Mouse (Mus musculus): ENCODE results near the gene Uncx. TPM values are rescaled to one million over a fixed set of nuclear protein-coding genes. Genes with fewer than 3 reads are reported as not detected.

Gene Uncx
- polyA plus RNA-seq, 1 experiment from 2014 or later, result not detected

DNA sequence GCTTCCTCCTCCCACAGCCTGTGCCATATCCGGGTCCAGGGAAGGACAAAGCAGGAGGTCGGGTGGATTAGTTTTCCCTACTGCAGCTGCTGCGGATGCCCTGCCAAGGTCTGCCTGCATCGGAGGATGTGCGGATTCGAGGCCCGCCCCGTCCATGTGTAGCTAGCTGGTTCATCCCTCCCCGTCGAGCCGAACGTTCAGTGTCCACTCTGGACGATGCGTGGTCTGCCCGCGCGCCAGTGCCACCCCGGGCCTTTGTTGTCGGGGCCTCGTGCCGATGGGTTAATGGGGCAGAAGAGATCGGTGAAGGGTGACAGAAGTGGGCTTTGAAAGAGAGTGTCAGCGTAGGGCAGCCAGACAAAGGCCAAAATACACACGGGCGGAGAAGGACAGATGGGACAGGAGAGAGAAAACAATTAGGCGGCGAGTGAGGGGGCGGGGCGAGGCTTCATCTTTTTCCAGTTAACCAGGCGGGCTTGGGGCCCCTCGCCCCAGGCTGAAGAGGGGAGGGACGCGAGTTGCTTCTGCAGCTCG is 7.8 kb upstream of the Uncx start:
- peak overlapping the region; percentile 56 for H3K4me2 ChIP-seq (ENCODE audit: low read length)
- 2% methylated on average over 32 of the region's 34 CpGs for WGBS

DNA sequence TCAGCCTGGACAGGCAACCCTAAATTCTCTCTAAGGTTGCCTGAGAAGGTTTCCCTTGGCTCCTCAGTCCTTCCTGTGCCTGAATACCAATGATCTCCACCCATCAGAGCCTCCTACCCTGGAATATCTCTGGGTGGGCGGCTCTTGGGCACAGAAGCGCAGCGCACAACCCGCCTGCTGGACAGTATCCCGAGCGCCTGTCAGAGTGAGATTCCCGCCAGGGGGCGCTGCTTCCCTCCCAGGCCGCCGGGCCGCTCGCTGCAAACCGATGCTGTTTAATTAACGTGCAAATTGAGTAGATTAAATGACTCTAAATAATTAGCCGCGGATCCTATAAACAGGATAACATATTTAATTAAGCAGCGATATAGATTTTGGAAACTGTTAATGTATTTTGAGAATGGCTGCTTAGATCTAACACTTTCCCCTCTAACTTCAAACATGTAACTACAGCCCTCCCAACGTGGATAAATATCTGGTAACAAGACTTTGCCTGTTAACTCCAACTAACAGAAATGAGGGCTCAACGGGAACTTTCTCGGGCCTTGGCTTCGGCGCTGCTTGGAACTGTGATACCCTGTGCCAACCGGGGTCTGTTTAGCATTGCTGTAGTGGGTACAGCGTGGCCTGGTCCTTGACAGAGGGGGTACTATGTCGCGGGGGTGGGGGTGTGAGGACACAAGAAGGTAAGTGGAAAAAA is 6.9 kb upstream of the Uncx start:
- Histone ChIP-seq H3K27me3 (ENCODE audit: control insufficient read depth, insufficient read depth, low read length) (peaks cover 87% of the 10 kb centered on the region), H3K9ac (ENCODE audit: low read length) (no peak overlapping the region), H3K4me3 (ENCODE audit: control insufficient read depth in 1 of 2, insufficient read depth in 1 of 2, low read depth in 1 of 2, low read length in 2 of 2) (no peak overlapping the region), H3K27ac (replicated peaks in 1 of 2; ENCODE audit: control insufficient read depth in 1 of 2, insufficient read depth in 1 of 2, low read depth in 2 of 2, low read length in 2 of 2) (no peak overlapping the region), H3K4me1 (ENCODE audit: control insufficient read depth in 2 of 2, insufficient read depth in 2 of 2, low read length in 2 of 2) (peaks cover 4 to 5% of the 10 kb centered on the region in 2 experiments; a peak in 3 of 4 replicates), H3K4me2 (ENCODE audit: low read length) (no peak overlapping the region), H3K36me3 (ENCODE audit: control insufficient read depth, insufficient read depth, low read length) (no peaks in the 10 kb centered on the region), H3K9me3 (ENCODE audit: control insufficient read depth, low read length) (no peaks in the 10 kb centered on the region)
- no peak for ATAC-seq (ENCODE audit: insufficient number of reproducible peaks, insufficient read depth, low FRiP score, low read depth)
- 3% methylated on average over 26 of the region's 26 CpGs for WGBS

More for the DNA sequence above, 7.8 kb upstream of the Uncx start:
- Histone ChIP-seq H3K27ac (replicated peaks in 1 of 2; ENCODE audit: control insufficient read depth in 1 of 2, insufficient read depth in 1 of 2, low read depth in 2 of 2, low read length in 2 of 2) (no peak overlapping the region), H3K27me3 (ENCODE audit: control insufficient read depth, insufficient read depth, low read length) (peaks cover 82% of the 10 kb centered on the region), H3K4me1 (ENCODE audit: control insufficient read depth in 2 of 2, insufficient read depth in 2 of 2, low read length in 2 of 2) (peaks cover 2 to 4% of the 10 kb centered on the region in 2 experiments; a peak in 2 of 4 replicates), H3K4me3 (ENCODE audit: control insufficient read depth in 1 of 2, insufficient read depth in 1 of 2, low read depth in 1 of 2, low read length in 2 of 2) (peak overlapping the region; percentile 13 to 26; a peak in 2 of 4 replicates), H3K9ac (ENCODE audit: low read length) (peak overlapping the region; percentile 18; the same call in 1 of the 2 replicates), H3K36me3 (ENCODE audit: control insufficient read depth, insufficient read depth, low read length) (no peaks in the 10 kb centered on the region), H3K9me3 (ENCODE audit: control insufficient read depth, low read length) (no peaks in the 10 kb centered on the region)
- ATAC-seq (ENCODE audit: insufficient number of reproducible peaks, insufficient read depth, low FRiP score, low read depth), result no peak

DNA sequence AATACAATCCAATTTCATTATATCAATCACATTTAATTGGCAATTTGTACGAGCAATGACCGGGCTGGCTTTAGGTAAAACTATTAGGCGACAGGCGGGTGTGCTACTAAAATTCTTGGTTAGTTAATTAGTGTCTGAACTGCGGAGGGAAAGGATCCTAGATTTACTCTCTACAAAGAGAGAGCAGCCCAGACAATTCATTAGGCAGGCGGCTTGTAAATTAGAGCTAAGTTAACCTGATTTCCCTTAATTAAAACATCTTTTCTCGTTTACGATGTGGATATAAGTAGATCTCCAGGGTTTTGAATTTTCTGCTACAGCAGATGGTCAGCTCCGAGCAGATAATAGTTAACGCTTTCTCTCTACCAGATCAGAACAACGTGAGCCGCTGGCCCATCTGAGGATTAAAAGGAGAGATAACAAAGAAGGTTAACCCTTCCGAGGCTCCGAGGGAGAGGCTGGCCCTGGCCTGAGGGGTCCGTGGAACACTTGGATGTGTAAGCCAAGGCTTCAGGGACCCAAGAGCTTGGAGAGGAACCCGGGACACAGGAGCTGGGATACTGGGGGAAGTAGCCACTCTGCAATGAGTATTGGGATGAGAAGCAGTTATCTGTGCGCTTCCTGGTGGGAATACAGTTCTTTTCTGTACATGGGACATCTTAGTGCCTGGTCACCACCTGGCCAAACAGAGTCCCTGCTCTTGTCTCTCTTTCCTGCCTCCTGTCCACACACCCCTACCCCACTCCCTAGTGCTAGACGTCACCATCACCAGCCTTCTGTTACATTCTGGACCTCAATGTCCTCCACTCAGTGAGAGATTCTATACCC is 6.2 kb upstream of the Uncx start:
- Histone ChIP-seq H3K9ac (ENCODE audit: low read length) (no peak overlapping the region), H3K9me3 (ENCODE audit: control insufficient read depth, low read length) (no peaks in the 10 kb centered on the region), H3K4me3 (ENCODE audit: control insufficient read depth in 1 of 2, insufficient read depth in 1 of 2, low read depth in 1 of 2, low read length in 2 of 2) (no peak overlapping the region), H3K4me2 (ENCODE audit: low read length) (no peak overlapping the region), H3K4me1 (ENCODE audit: control insufficient read depth in 2 of 2, insufficient read depth in 2 of 2, low read length in 2 of 2) (peaks cover 4 to 5% of the 10 kb centered on the region in 2 experiments; a peak in 2 of 4 replicates), H3K27ac (replicated peaks in 1 of 2; ENCODE audit: control insufficient read depth in 1 of 2, insufficient read depth in 1 of 2, low read depth in 2 of 2, low read length in 2 of 2) (no peak overlapping the region), H3K27me3 (ENCODE audit: control insufficient read depth, insufficient read depth, low read length) (peaks cover 92% of the 10 kb centered on the region), H3K36me3 (ENCODE audit: control insufficient read depth, insufficient read depth, low read length) (no peaks in the 10 kb centered on the region)
- no peak for ATAC-seq (ENCODE audit: insufficient number of reproducible peaks, insufficient read depth, low FRiP score, low read depth)
- 5% methylated on average over 18 of the region's 18 CpGs for WGBS

GRCm38 (mm10) chr5:139537739-139538135 is 5.6 kb upstream of the Uncx start:
- 3% methylated on average over 3 of the region's 3 CpGs for WGBS
- Histone ChIP-seq H3K9me3 (ENCODE audit: control insufficient read depth, low read length) (no peaks in the 10 kb centered on the region), H3K27ac (replicated peaks in 1 of 2; ENCODE audit: control insufficient read depth in 1 of 2, insufficient read depth in 1 of 2, low read depth in 2 of 2, low read length in 2 of 2) (no peak overlapping the region), H3K27me3 (ENCODE audit: control insufficient read depth, insufficient read depth, low read length) (peaks cover 92% of the 10 kb centered on the region), H3K9ac (ENCODE audit: low read length) (no peak overlapping the region), H3K4me1 (ENCODE audit: control insufficient read depth in 2 of 2, insufficient read depth in 2 of 2, low read length in 2 of 2) (peaks cover 4 to 5% of the 10 kb centered on the region in 2 experiments; a peak in 2 of 4 replicates), H3K4me3 (ENCODE audit: control insufficient read depth in 1 of 2, insufficient read depth in 1 of 2, low read depth in 1 of 2, low read length in 2 of 2) (no peak overlapping the region), H3K4me2 (ENCODE audit: low read length) (no peak overlapping the region), H3K36me3 (ENCODE audit: control insufficient read depth, insufficient read depth, low read length) (no peaks in the 10 kb centered on the region)
- no peak for ATAC-seq (ENCODE audit: insufficient number of reproducible peaks, insufficient read depth, low FRiP score, low read depth)

- no peak overlapping the region for H3K9ac ChIP-seq (ENCODE audit: low read length)
- H3K4me2 ChIP-seq (ENCODE audit: low read length), result no peak overlapping the region
- no peak for ATAC-seq (ENCODE audit: insufficient number of reproducible peaks, insufficient read depth, low FRiP score, low read depth)
- H3K4me3 ChIP-seq (ENCODE audit: control insufficient read depth in 1 of 2, insufficient read depth in 1 of 2, low read depth in 1 of 2, low read length in 2 of 2), result 0 out of 4 replicates have a peak overlapping the region, but pooled peaks of 1 of the 2 experiments have one; percentile 5
- no peaks in the 10 kb centered on the region for H3K36me3 ChIP-seq (ENCODE audit: control insufficient read depth, insufficient read depth, low read length)
- H3K9me3 ChIP-seq (ENCODE audit: control insufficient read depth, low read length), result no peaks in the 10 kb centered on the region
- peaks cover 98% of the 10 kb centered on the region for H3K27me3 ChIP-seq (ENCODE audit: control insufficient read depth, insufficient read depth, low read length)
- H3K27ac ChIP-seq (replicated peaks in 1 of 2; ENCODE audit: control insufficient read depth in 1 of 2, insufficient read depth in 1 of 2, low read depth in 2 of 2, low read length in 2 of 2), result no peak overlapping the region
- 2% methylated on average over 44 of the region's 44 CpGs for WGBS
- H3K4me1 ChIP-seq (ENCODE audit: control insufficient read depth in 2 of 2, insufficient read depth in 2 of 2, low read length in 2 of 2), result peaks cover 0 to 8% of the 10 kb centered on the region in 2 experiments; a peak in 2 of 4 replicates
These were observed 1.9 kb upstream of the Uncx start for GRCm38 (mm10) chr5:139541151-139542042.

GRCm38 (mm10) chr5:139542043-139542365 is 1.3 kb upstream of the Uncx start:
- Histone ChIP-seq H3K27me3 (ENCODE audit: control insufficient read depth, insufficient read depth, low read length) (peaks cover 98% of the 10 kb centered on the region), H3K9ac (ENCODE audit: low read length) (no peak overlapping the region), H3K4me3 (ENCODE audit: control insufficient read depth in 1 of 2, insufficient read depth in 1 of 2, low read depth in 1 of 2, low read length in 2 of 2) (no peak overlapping the region), H3K36me3 (ENCODE audit: control insufficient read depth, insufficient read depth, low read length) (no peaks in the 10 kb centered on the region), H3K27ac (replicated peaks in 1 of 2; ENCODE audit: control insufficient read depth in 1 of 2, insufficient read depth in 1 of 2, low read depth in 2 of 2, low read length in 2 of 2) (no peak overlapping the region), H3K4me2 (ENCODE audit: low read length) (no peak overlapping the region), H3K9me3 (ENCODE audit: control insufficient read depth, low read length) (no peaks in the 10 kb centered on the region), H3K4me1 (ENCODE audit: control insufficient read depth in 2 of 2, insufficient read depth in 2 of 2, low read length in 2 of 2) (peaks cover 0 to 8% of the 10 kb centered on the region in 2 experiments; a peak in 2 of 4 replicates)
- WGBS, result 6% methylated on average over 1 of the region's 1 CpGs
- no peak for ATAC-seq (ENCODE audit: insufficient number of reproducible peaks, insufficient read depth, low FRiP score, low read depth)

- 0% methylated on average over 5 of the region's 5 CpGs for WGBS
These were observed 738 bp upstream of the Uncx start for GRCm38 (mm10) chr5:139542556-139542955.

More at GRCm38 (mm10) chr5:139542556-139542955, 738 bp upstream of the Uncx start:
- no peak overlapping the region for H3K27ac ChIP-seq (replicated peaks in 1 of 2; ENCODE audit: control insufficient read depth in 1 of 2, insufficient read depth in 1 of 2, low read depth in 2 of 2, low read length in 2 of 2)
- H3K36me3 ChIP-seq (ENCODE audit: control insufficient read depth, insufficient read depth, low read length), result no peaks in the 10 kb centered on the region
- peaks cover 98% of the 10 kb centered on the region for H3K27me3 ChIP-seq (ENCODE audit: control insufficient read depth, insufficient read depth, low read length)
- no peak overlapping the region for H3K4me3 ChIP-seq (ENCODE audit: control insufficient read depth in 1 of 2, insufficient read depth in 1 of 2, low read depth in 1 of 2, low read length in 2 of 2)
- H3K9me3 ChIP-seq (ENCODE audit: control insufficient read depth, low read length), result no peaks in the 10 kb centered on the region
- H3K9ac ChIP-seq (ENCODE audit: low read length), result no peak overlapping the region
- H3K4me1 ChIP-seq (ENCODE audit: control insufficient read depth in 2 of 2, insufficient read depth in 2 of 2, low read length in 2 of 2), result peaks cover 0 to 8% of the 10 kb centered on the region in 2 experiments; a peak in 2 of 4 replicates
- ATAC-seq (ENCODE audit: insufficient number of reproducible peaks, insufficient read depth, low FRiP score, low read depth), result no peak
- no peak overlapping the region for H3K4me2 ChIP-seq (ENCODE audit: low read length)
